Mouse (Mus musculus) testis, adult 2 months (tissue): ENCODE measurements around the gene Snrpg.

Source experiments
- CTCF ChIP-seq: fragments of 200-500 bp; IDR thresholded peaks from 2 replicates; pipeline ENCODE4 v1.5.1; 2012; ENCODE audit warnings: low read depth, mild to moderate bottlenecking, inconsistent platforms, low read length, moderate library complexity; ENCODE audit not compliant: control insufficient read depth, insufficient read depth, insufficient replicate concordance
- POLR2A ChIP-seq: fragments of 200-500 bp; IDR thresholded peaks from 2 replicates; pipeline ENCODE4 v1.6.1; 2012; ENCODE audit warnings: low read depth, mild to moderate bottlenecking, inconsistent platforms, low read length, moderate library complexity; ENCODE audit not compliant: control insufficient read depth

- no peak for TF ChIP-seq POLR2A
- no peak for TF ChIP-seq CTCF
These were observed 14.4 kb downstream of the Snrpg start for GRCm38 (mm10) chr6:86385362-86386104.
